Mouse (Mus musculus): ENCODE measurements around the gene Hemgn. TPM values are rescaled to one million over a fixed set of nuclear protein-coding genes. Genes with fewer than 3 reads are reported as not detected.

The Hemgn gene
- polyA plus RNA-seq (2017; shearing (Covaris generic)): 1 to 10 TPM; 1.1 to 4.5 TPM

GRCm38 (mm10) chr4:46413406-46413805, at the start of gene Hemgn:
Gene Hemgn (minus strand): TSS chr4:46413506.

GRCm38 (mm10) chr4:46450519-46451131, 37.3 kb upstream of the Hemgn start, which contains the start of gene Anp32b:
Gene Anp32b (plus strand): TSS chr4:46450902.

GRCm38 (mm10) chr4:46389013-46389611, 24.2 kb downstream of the Hemgn start, which contains the start of gene Trmo:
Gene Trmo (minus strand): TSS chr4:46389437.

Other genes with a start within 250 kb of the Hemgn start
- 10 to 100 TPM; 43.4 to 48.4 TPM for gene Xpa, start 217.2 kb downstream of the Hemgn start, polyA plus RNA-seq (2017; shearing (Covaris generic))
- gene Foxe1, start 69.9 kb downstream of the Hemgn start, polyA plus RNA-seq (2017; shearing (Covaris generic)): under 1 TPM in 1 of 2 experiments, not detected in 1; 0.07 TPM
- 10 to 100 TPM; 12.8 to 25.4 TPM for gene Trmo, start 24.1 kb downstream of the Hemgn start, polyA plus RNA-seq (2017; shearing (Covaris generic))
- 100 to 1,000 TPM; 228 to 258 TPM for gene Anp32b, start 37.4 kb upstream of the Hemgn start, polyA plus RNA-seq (2017; shearing (Covaris generic))
- gene Nans, start 75.7 kb upstream of the Hemgn start, polyA plus RNA-seq (2017; shearing (Covaris generic)): 10 to 100 TPM; 87.4 to 88.2 TPM
- gene Trim14, start 122.6 kb upstream of the Hemgn start, polyA plus RNA-seq (2017; shearing (Covaris generic)): 100 to 1,000 TPM in 1 of 2 experiments, 10 to 100 TPM in 1; 99.0 to 136 TPM
- 100 to 1,000 TPM; 121 to 170 TPM for gene Coro2a, start 188.7 kb upstream of the Hemgn start, polyA plus RNA-seq (2017; shearing (Covaris generic))
- 1 to 10 TPM in 1 of 2 experiments, under 1 TPM in 1; 0.88 to 5.7 TPM for gene Tbc1d2, start 236.7 kb upstream of the Hemgn start, polyA plus RNA-seq (2017; shearing (Covaris generic))

All from activated CD4-positive, CD25-positive, alpha-beta regulatory T cell (primary cell).